Mouse (Mus musculus) urinary bladder, adult 18-20 months (tissue): ENCODE results near the gene Uba5.

Source experiments
- DNase-seq, 2 experiments: peaks; one replicate each; pipeline ENCODE4 v3.0.0; 2022; ENCODE audit warnings: low spot score in 2 of 2, mixed read lengths in 2 of 2

Uba5 gene

GRCm38 (mm10) chr9:104063244-104063961 is 469 bp upstream of the Uba5 start, which contains the start of gene Acad11:
Gene Acad11 (plus strand): TSS chr9:104063377.
- peak; percentile 74 to 85 for DNase-seq

- DNase-seq, result no peak
Observed at GRCm38 (mm10) chr9:104051028-104051427, 11.9 kb downstream of the Uba5 start.

- DNase-seq, result no peak
Observed at GRCm38 (mm10) chr9:104043676-104044075, 19.3 kb downstream of the Uba5 start.

- DNase-seq, result no peak
Observed at GRCm38 (mm10) chr9:104040362-104040761, 22.6 kb downstream of the Uba5 start, which contains the start of gene Gm28305. Gene Gm28305 (plus strand): TSS chr9:104040662.

- DNase-seq, result no peak
Observed at GRCm38 (mm10) chr9:104039742-104040141, 23.2 kb downstream of the Uba5 start.

GRCm38 (mm10) chr9:104039031-104039695 is 23.8 kb downstream of the Uba5 start:
- no peak for DNase-seq

GRCm38 (mm10) chr9:104038266-104038665 is 24.7 kb downstream of the Uba5 start:
- DNase-seq, result no peak

- peak; percentile 60 to 72 for DNase-seq
Observed at GRCm38 (mm10) chr9:104035261-104036015, 27.5 kb downstream of the Uba5 start.

GRCm38 (mm10) chr9:104034718-104035117 is 28.2 kb downstream of the Uba5 start:
- no peak for DNase-seq

- DNase-seq, result no peak
Observed at GRCm38 (mm10) chr9:104034231-104034630, 28.7 kb downstream of the Uba5 start.

GRCm38 (mm10) chr9:104029861-104030260 is 33.1 kb downstream of the Uba5 start:
- DNase-seq, result no peak

- DNase-seq, result no peak
Observed at GRCm38 (mm10) chr9:104027186-104027585, 35.7 kb downstream of the Uba5 start.

- no peak for DNase-seq
Observed at GRCm38 (mm10) chr9:104021026-104021425, 41.9 kb downstream of the Uba5 start.

- DNase-seq, result no peak
Observed at GRCm38 (mm10) chr9:104014526-104014925, 48.4 kb downstream of the Uba5 start.

- DNase-seq, result peak in 1 of 2 experiments; percentile 55
Observed at GRCm38 (mm10) chr9:104002913-104003330, 60.0 kb downstream of the Uba5 start.

GRCm38 (mm10) chr9:104001921-104002859 is 60.7 kb downstream of the Uba5 start, which contains the start of gene Nphp3:
Gene Nphp3 (plus strand): TSS chr9:104002544.
- DNase-seq, result peak; percentile 99

GRCm38 (mm10) chr9:104000601-104001000 is 62.3 kb downstream of the Uba5 start:
- no peak for DNase-seq
